9 mouse cellular contexts compared by ENCODE assay signal in the genomic region with DNA sequence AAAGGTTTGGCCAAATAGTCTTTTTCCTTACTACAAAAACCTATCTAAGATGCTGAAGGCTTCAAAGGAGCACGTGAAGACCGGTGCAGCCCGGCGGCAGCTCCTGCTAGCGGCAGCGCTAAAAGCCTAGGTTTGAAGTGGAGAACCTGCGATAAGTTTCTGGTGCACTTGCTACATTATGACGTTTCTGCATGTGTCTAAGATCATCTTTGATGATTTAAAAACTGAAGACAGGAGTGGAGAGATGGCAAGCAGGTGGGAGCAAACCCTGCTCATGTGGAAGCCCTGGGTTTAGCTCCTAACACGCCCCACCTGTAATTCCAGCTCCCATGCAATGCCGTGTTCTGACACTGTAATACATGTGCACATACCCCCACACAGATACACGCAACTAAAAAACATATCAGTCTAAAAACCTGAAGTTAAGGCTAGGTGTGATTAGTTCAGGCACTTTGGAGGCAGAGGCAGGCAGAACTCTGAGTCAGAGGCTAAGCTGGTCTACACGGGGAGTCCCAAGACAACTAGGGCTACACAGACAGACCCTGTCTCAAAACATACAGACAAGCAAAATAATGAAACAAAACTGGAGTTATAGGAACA. TPM values are rescaled to one million over a fixed set of nuclear protein-coding genes. Genes with fewer than 3 reads are reported as not detected.
DNase-seq lines count a peak whose midpoint lies in the region; ATAC-seq and TF ChIP-seq lines count a peak whose summit lies in the region.
"Had no signal": no experiment of that assay in that cellular context is flagged by ENCODE, and none has a peak within 500 bp of the region (broad histone marks: within the 10 kb centered on the region; RNA-seq: fewer than 3 reads in every experiment).

No protein-coding gene starts in this region.

- no peaks in the 10 kb centered on the region for H3K9me3 ChIP-seq in heart, postnatal 0 days (replicated peaks; ENCODE audit: control insufficient read depth, low read length)
- H3K9me3 ChIP-seq in liver, embryonic 14.5 days (ENCODE audit: control insufficient read depth, low read length) = no peaks in the 10 kb centered on the region

- intact Hi-C loops in heart, postnatal 25 days (cut with DNase I) = no loop called here

- DNase-seq in heart, postnatal 0 days (ENCODE audit: low spot score) = no peak
- DNase-seq in heart, postnatal 25 days (ENCODE audit: low spot score) = no peak
- DNase-seq in 416B (ENCODE audit: low read depth) (peak; percentile 93), adipocyte (ENCODE audit: low spot score) (peak; percentile 70)
- DNase-seq in liver, embryonic 14.5 days (ENCODE audit: low read depth in 3 of 3, low spot score in 3 of 3) = no peak
- no peak for DNase-seq in urinary bladder, adult 2 months (ENCODE audit: low spot score)
- DNase-seq in testis, postnatal 14 days (ENCODE audit: low spot score) = no peak
- no peak for DNase-seq in gastrocnemius, postnatal 10 days
- DNase-seq: left cerebral cortex, postnatal 4 days had no signal

- TF ChIP-seq CTCF in heart, postnatal 0 days (IDR thresholded peaks at IDR 0.05; ENCODE audit: low read depth) = no peak
- no peak for TF ChIP-seq CTCF in liver, embryonic 14.5 days (IDR thresholded peaks at IDR 0.05; ENCODE audit: low read depth)

- H3K36me3 ChIP-seq in heart, postnatal 0 days (replicated peaks; ENCODE audit: control insufficient read depth, insufficient read depth, low read length) = no peaks in the 10 kb centered on the region
- peaks cover 4% of the 10 kb centered on the region; the same call in 1 of the 2 replicates for H3K36me3 ChIP-seq in liver, embryonic 14.5 days (replicated peaks; ENCODE audit: control insufficient read depth, insufficient read depth, low read depth)

- ATAC-seq in heart, postnatal 0 days (ENCODE audit: insufficient read depth, low read depth) = no peak
- ATAC-seq in liver, embryonic 14.5 days (ENCODE audit: insufficient read depth) = no peak

- H3K4me3 ChIP-seq in heart, postnatal 0 days (ENCODE audit: low read depth, low read length) = 0 out of 2 replicates have a peak overlapping the region, but pooled peaks have one; percentile 17
- peak overlapping the region in 1 of 2 experiments; percentile 54; a peak in 2 of 4 replicates for H3K4me3 ChIP-seq in liver, embryonic 14.5 days (ENCODE audit: insufficient read depth in 1 of 2, low read depth in 2 of 2, low read length in 2 of 2)

- no peaks in the 10 kb centered on the region for H3K27me3 ChIP-seq in heart, postnatal 0 days (ENCODE audit: control insufficient read depth, insufficient read depth, low read length)
- no peaks in the 10 kb centered on the region for H3K27me3 ChIP-seq in liver, embryonic 14.5 days (ENCODE audit: control insufficient read depth, insufficient read depth, low read length)

- no peak overlapping the region for H3K9ac ChIP-seq in heart, postnatal 0 days (replicated peaks; ENCODE audit: low read depth, low read length)
- H3K9ac ChIP-seq in liver, embryonic 14.5 days (replicated peaks) = peak overlapping the region; percentile 71

- H3K27ac ChIP-seq in heart, postnatal 0 days (ENCODE audit: low read depth) = peak overlapping the region; percentile 73
- peak overlapping the region; percentile 63 for H3K27ac ChIP-seq in liver, embryonic 14.5 days

- WGBS in heart, postnatal 0 days = 73% methylated on average over 12 of the region's 12 CpGs
- WGBS in liver, embryonic 14.5 days (ENCODE audit: insufficient replicate concordance) = 65% methylated on average over 12 of the region's 12 CpGs

- no peak for TF ChIP-seq EP300 in heart, postnatal 0 days (IDR thresholded peaks at IDR 0.05; ENCODE audit: low read depth)
- no peak for TF ChIP-seq EP300 in liver, embryonic 14.5 days (IDR thresholded peaks at IDR 0.05; ENCODE audit: low read depth)

- H3K4me2 ChIP-seq in heart, postnatal 0 days (ENCODE audit: low read depth, low read length) = peak overlapping the region; percentile 44
- peak overlapping the region; percentile 75 for H3K4me2 ChIP-seq in liver, embryonic 14.5 days (ENCODE audit: low read depth)

- peaks cover 34% of the 10 kb centered on the region for H3K4me1 ChIP-seq in heart, postnatal 0 days (ENCODE audit: control insufficient read depth, insufficient read depth)
- peaks cover 29 to 67% of the 10 kb centered on the region in 2 experiments for H3K4me1 ChIP-seq in liver, embryonic 14.5 days (replicated peaks; ENCODE audit: control insufficient read depth in 2 of 2, insufficient read depth in 2 of 2, low read length in 1 of 2)

RNA-seq across cellular contexts. Expression of gene Tubd1, which starts 37.3 kb away (rescaled TPM):
- total RNA-seq in heart, postnatal 0 days (2014; rRNA removed; ENCODE audit: low replicate concordance) = 2.5 and 16.6 TPM in 2 replicates
- 8.0 and 10.6 TPM in 2 replicates for polyA plus RNA-seq in heart, postnatal 0 days (2015; fragmentation: Nextera tagmentation; extraction: Ambion mirVana)
- total RNA-seq in heart, postnatal 25 days (2021) = 1 to 10 TPM; 4.6 to 4.8 TPM
- polyA plus RNA-seq in liver, embryonic 14.5 days (2012; rRNA removed) = 4.3 and 5.6 TPM in 2 replicates
- polyA plus RNA-seq in liver, embryonic 14.5 days (2014; fragmentation: Nextera tagmentation; extraction: Ambion mirVana) = 10.3 and 11.0 TPM in 2 replicates
- polyA plus RNA-seq in urinary bladder, adult 2 months (2012; rRNA removed) = 6.5 and 7.9 TPM in 2 replicates
- total RNA-seq in gastrocnemius, postnatal 10 days (2021) = 1 to 10 TPM; 3.5 to 3.7 TPM

RNA-seq across cellular contexts. Expression of gene Rps6kb1, which starts 37.4 kb away (rescaled TPM):
- total RNA-seq in heart, postnatal 0 days (2014; rRNA removed; ENCODE audit: low replicate concordance) = 10.5 and 13.2 TPM in 2 replicates
- polyA plus RNA-seq in heart, postnatal 0 days (2015; fragmentation: Nextera tagmentation; extraction: Ambion mirVana) = 32.7 and 37.1 TPM in 2 replicates
- total RNA-seq in heart, postnatal 25 days (2021) = 10 to 100 TPM; 19.1 to 19.2 TPM
- polyA plus RNA-seq in liver, embryonic 14.5 days (2012; rRNA removed) = 5.8 and 8.4 TPM in 2 replicates
- polyA plus RNA-seq in liver, embryonic 14.5 days (2014; fragmentation: Nextera tagmentation; extraction: Ambion mirVana) = 17.2 and 20.8 TPM in 2 replicates
- 17.4 and 17.9 TPM in 2 replicates for polyA plus RNA-seq in urinary bladder, adult 2 months (2012; rRNA removed)
- 10 to 100 TPM; 36.8 to 43.3 TPM for total RNA-seq in gastrocnemius, postnatal 10 days (2021)

Comparison
In these comparisons a context has a peak if more than half of its experiments do, and no peak if none do; other contexts are left out.
1. DNase-seq: peak in 416B (single experiment) and adipocyte (single experiment); none in heart, postnatal 0 days (single experiment), heart, postnatal 25 days (single experiment), liver, embryonic 14.5 days (0 of 3), urinary bladder, adult 2 months (single experiment), testis, postnatal 14 days (single experiment) and gastrocnemius, postnatal 10 days (single experiment).